Mouse (Mus musculus) bone marrow macrophage, adult 2 months (primary cell): Measurements from ENCODE around the gene Castor1. TPM values are rescaled to one million over a fixed set of nuclear protein-coding genes. Genes with fewer than 3 reads are reported as not detected.

Experiments used
- H3K27ac ChIP-seq: 2 replicates; pipeline ENCODE4 v1.5.1; 2012; ENCODE audit warnings: low read depth, low read length; ENCODE audit not compliant: insufficient read depth
- H3K4me1 ChIP-seq: 2 replicates; pipeline ENCODE4 v1.6.1; 2012; ENCODE audit warnings: low read length; ENCODE audit not compliant: control insufficient read depth, insufficient read depth
- H3K4me3 ChIP-seq: 2 replicates; pipeline ENCODE4 v1.5.1; 2012; ENCODE audit warnings: mild to moderate bottlenecking, low read length, moderate library complexity; ENCODE audit not compliant: insufficient read depth
- CTCF ChIP-seq: IDR thresholded peaks from 2 replicates; pipeline ENCODE4 v1.5.1; 2012; ENCODE audit warnings: low read depth, mild to moderate bottlenecking, low read length, moderate library complexity
- POLR2A ChIP-seq: IDR thresholded peaks from 2 replicates; pipeline ENCODE4 v1.6.1; 2012; ENCODE audit warnings: mild to moderate bottlenecking, low read depth, low read length, borderline replicate concordance
- polyA plus RNA-seq: library from polyadenylated mRNA; stranded (reverse); fragments of >200 nt; gene quantifications from 2 replicates; pipeline ENCODE4 v1.2.4, GENCODE M21; 2012; ENCODE audit not compliant: missing spikeins, insufficient read depth, insufficient read length

The Castor1 gene
- polyA plus RNA-seq, 1 experiment = 5.4 TPM

DNA sequence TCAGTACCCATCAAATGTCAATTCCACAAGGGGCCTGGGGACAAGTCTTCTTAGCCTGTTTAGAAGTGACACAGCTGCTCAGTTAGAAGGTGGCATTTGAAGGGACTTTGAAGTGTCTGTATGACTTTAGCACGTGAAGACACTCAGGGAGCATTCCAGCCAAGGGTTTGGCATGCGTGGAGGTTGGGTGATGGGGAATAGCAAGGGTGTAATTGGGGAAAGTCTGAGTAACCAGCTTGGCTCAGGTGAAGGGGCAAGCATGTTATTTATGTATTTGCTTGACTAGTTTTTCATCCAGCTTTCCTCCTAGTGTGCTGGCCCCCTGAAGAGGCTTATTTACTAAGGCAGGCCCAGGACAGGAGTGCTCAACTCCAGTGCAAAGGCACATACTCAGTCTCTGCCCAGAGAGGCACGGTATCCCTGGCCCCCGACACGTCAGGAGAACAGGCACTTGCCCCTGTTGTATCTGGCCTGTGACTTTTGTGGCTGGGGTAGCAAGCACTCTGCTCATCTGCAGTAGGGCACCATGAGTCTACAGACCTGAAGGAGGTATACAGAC is 12.8 kb upstream of the Castor1 start:
- peaks cover 22% of the 10 kb centered on the region for H3K4me1 ChIP-seq
- TF ChIP-seq POLR2A (no peak), CTCF (no peak)
- H3K27ac ChIP-seq = no peak overlapping the region
- H3K4me3 ChIP-seq = no peak overlapping the region

DNA sequence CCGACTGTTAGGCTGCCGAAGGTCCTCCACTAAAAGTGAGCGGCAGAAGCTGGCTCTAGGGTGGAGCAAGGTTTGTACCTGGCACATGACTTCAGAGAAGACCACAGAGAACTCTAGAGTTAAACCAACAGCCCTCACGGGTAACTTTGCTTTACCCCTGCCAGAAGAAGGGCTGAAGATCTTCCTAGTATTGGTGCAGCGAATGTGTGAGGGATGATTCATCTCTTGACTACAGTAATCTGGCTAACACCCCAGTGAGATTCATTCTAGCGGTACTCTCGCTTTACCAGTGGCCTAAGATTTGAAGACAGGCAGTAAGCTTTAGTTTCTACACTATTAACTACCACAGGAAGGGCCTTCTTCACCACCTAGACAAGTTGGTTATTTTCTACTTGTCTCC is 12.1 kb upstream of the Castor1 start:
- TF ChIP-seq CTCF (no peak), POLR2A (no peak)
- H3K27ac ChIP-seq = no peak overlapping the region
- H3K4me3 ChIP-seq = no peak overlapping the region
- peaks cover 22% of the 10 kb centered on the region for H3K4me1 ChIP-seq

DNA sequence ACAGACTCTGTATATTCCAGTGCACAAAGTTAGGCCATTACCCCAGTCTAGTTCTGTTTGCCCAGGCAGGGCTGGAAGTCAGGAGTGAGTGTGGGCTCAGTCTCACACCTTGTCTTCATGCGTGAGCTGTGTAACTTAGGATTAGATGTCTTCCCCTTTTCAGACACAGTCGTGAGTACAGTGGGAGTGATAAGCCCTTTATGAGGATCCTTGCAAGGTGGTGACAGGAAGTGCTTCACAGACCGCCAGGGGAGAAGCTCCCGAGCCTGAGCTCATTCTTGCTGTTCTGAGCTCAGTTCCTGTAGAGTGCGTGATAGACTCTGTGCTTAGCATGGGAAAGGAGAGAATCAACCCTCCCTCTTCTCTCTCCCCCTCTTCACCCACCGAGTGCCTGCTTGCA is 11.5 kb upstream of the Castor1 start:
- Histone ChIP-seq H3K4me3 (no peak overlapping the region), H3K27ac (no peak overlapping the region), H3K4me1 (peaks cover 22% of the 10 kb centered on the region)
- no peak for TF ChIP-seq CTCF
- no peak for TF ChIP-seq POLR2A

DNA sequence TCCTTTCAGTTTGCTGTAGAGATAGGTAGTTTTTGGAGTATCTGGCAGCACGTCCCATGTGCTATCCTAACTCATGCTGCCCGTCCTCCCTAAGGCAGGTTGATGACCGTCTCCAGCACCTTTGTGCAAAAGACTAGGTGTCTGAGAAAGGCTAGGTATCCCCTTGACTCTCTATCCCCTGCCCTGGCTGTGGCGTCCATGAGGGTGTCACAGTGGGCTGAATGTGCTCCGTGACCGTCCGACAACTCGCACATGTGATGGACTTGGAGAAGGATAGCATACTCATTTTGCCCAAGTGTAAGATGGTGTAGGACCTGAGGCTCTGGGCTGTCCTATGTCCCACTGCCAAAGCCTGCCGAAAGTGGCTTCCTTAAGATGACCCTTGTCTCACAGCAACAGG is 10.4 kb upstream of the Castor1 start:
- TF ChIP-seq POLR2A (no peak), CTCF (no peak)
- peaks cover 14% of the 10 kb centered on the region for H3K4me1 ChIP-seq
- H3K4me3 ChIP-seq = no peak overlapping the region
- H3K27ac ChIP-seq = no peak overlapping the region

DNA sequence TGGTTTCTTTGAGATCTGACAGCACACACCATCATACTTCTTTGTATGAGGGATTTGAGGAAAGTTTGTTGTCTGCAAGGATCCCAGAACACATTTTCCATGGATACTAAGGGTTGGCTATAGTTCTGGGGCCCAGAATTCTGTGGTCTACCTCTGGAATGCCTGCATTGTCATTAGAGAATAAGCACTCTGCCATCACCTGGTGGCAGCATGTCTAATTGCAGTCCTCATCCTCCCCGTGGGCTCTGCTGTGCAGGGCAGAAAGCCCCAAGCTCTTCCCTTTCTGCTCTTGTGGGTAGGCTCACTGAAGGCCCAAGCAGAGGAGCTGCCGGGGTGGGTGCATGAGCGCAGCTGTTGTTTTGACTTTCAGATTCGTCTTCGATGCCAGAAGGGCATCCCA is 8.5 kb upstream of the Castor1 start:
- Histone ChIP-seq H3K4me1 (peaks cover 3% of the 10 kb centered on the region; the same call in 1 of the 2 replicates), H3K4me3 (no peak overlapping the region), H3K27ac (no peak overlapping the region)
- no peak for TF ChIP-seq POLR2A

DNA sequence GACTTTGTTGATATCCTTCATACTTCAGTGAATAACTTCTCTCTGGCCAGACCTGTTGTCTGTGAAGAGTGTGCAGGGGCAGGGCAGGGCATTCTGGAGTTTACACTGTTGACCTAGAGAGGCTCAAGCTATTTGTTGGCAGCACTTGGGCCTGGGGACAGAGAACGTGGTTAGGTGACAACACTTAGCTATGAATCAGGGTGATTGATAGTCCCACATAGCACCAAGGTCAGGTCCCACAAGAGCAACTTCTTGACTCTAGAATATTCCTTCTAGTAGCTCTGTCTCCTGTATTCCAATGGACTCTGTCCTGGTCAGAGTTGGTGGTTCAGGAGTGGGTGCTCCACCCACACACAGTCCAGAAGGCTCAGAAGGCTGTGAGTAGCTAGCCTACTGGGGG is 7.2 kb upstream of the Castor1 start:
- no peak overlapping the region for H3K4me3 ChIP-seq
- peaks cover 3% of the 10 kb centered on the region; the same call in 1 of the 2 replicates for H3K4me1 ChIP-seq
- TF ChIP-seq POLR2A (no peak), CTCF (no peak)
- H3K27ac ChIP-seq = no peak overlapping the region

DNA sequence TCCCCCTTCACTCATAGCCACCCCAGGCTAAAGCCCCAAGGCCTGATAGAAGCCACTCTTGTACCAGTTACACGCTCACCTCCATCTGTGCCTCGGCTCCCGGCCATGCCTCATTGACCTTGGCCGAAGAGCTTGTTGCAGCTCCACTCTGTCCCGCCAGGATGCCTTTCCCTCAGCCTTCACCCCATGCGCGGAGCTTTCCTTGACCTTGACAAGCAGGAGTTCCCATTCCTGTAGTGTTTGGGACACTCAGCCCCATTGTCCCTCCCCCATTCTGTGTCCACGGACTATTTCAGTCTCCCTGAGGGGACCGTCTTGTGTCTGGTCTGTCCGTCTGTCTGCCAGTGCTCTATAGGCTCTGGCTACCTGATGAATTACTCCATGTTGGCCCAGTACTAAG is 4.9 kb upstream of the Castor1 start:
- Histone ChIP-seq H3K4me3 (no peak overlapping the region), H3K4me1 (peaks cover 3% of the 10 kb centered on the region), H3K27ac (no peak overlapping the region)
- TF ChIP-seq CTCF = no peak

DNA sequence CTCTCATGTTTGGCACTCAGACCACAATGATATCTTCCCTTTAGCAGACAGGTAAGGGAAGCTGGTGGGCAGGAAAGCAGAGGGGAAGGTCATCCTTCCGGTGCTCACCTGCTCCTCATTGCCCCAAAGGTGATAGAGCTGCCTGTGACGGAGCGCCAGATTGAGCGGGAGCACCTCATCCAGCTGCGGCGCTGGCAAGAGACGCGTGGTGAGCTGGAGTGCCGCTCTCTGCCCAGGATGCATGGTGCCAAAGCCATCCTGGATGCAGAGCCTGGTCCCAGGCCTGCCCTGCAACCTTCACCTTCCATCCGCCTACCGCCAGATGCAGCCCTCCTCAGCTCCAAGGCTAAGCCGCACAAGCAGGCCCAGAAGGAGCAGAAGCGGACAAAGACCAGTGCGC is 3.5 kb upstream of the Castor1 start:
- Histone ChIP-seq H3K27ac (no peak overlapping the region), H3K4me3 (no peak overlapping the region), H3K4me1 (peaks cover 3% of the 10 kb centered on the region)
- no peak for TF ChIP-seq POLR2A
- no peak for TF ChIP-seq CTCF

DNA sequence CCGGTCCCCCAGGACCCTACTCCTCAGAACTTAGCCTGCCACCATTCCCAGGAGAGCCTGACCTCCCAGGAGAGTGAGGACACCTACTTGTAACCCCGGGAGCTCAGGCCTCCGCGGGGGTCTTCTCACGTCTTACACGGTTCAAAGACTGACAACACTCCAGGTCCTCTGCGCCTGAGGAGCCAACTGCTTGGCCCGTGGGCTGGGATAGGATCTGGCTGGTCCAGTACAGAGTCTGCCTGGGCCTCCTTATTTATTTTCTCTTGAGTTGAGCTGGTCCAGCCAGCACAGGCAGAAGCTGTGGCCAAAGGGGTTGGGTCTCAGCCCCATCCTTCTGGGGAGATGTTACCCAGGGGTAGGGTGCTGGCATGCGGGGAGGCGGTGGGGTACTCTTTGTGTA is 3.0 kb upstream of the Castor1 start:
- H3K4me3 ChIP-seq = no peak overlapping the region
- no peak overlapping the region for H3K27ac ChIP-seq
- no peak for TF ChIP-seq CTCF
- no peak for TF ChIP-seq POLR2A
- H3K4me1 ChIP-seq = peaks cover 3% of the 10 kb centered on the region

DNA sequence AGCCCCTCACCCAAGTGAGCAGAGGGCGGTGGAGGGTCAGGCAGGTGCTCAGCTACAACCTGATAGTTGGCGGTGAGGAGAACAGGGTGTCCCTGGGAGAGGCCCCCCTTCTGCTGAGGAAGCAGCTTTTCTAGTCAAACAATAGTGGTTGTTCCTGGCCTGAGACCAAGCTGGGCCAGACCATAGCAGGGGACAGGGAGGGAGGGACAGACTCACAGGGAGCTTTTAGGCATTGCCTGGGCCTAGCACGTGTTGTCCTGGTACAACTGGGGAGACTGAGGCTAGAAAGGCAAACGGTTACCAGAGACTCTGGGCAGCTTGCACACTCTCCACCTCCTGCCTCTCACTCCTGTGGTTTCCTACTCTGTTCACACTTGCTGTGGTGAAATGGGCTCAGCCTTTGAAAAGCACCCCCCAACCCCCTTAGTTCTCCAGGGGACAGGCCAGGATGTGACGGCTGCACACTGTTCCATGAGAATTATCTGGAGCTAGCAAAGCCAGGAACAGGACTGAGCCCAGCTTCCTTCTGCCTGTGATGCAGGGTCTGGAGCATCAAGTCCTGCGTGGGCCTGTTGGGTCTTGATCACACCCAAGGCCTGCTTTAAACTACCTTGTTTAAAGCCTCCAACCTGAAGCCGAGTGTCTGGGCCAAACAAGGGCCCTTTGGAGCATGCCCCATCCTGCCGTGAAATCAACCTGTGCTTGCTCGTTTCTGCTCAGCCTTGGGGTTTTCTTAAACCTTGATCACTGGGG is 1.6 kb upstream of the Castor1 start:
- no peak overlapping the region for H3K4me3 ChIP-seq
- no peak for TF ChIP-seq POLR2A
- TF ChIP-seq CTCF = no peak
- H3K27ac ChIP-seq = no peak overlapping the region
- H3K4me1 ChIP-seq = peaks cover 3% of the 10 kb centered on the region
